Mouse (Mus musculus) heart, adult 18-20 months (tissue): ENCODE measurements around the gene Rnf43. TPM values are rescaled to one million over a fixed set of nuclear protein-coding genes. Genes with fewer than 3 reads are reported as not detected.
A peak's percentile ranks its signal among the peaks of the same experiment; 100 is the strongest.

Source experiments
- DNase-seq, 2 experiments: peaks; one replicate each; pipeline ENCODE4 v3.0.0; 2021 to 2022; ENCODE audit warnings: mixed read lengths in 1 of 2
- microRNA-seq, 2 experiments: library from miRNA; unstranded; fragments of <30 nt; microRNA quantifications; one replicate each; pipeline ENCODE4 v1.2.0; 2022
- total RNA-seq, 2 experiments: library from RNA; stranded (reverse); gene quantifications; 2 replicates each; pipeline ENCODE4 v1.2.3; 2021

Rnf43 gene
- total RNA-seq, 2 experiments from 2014 or later: 0.10 to 0.67 TPM

DNA sequence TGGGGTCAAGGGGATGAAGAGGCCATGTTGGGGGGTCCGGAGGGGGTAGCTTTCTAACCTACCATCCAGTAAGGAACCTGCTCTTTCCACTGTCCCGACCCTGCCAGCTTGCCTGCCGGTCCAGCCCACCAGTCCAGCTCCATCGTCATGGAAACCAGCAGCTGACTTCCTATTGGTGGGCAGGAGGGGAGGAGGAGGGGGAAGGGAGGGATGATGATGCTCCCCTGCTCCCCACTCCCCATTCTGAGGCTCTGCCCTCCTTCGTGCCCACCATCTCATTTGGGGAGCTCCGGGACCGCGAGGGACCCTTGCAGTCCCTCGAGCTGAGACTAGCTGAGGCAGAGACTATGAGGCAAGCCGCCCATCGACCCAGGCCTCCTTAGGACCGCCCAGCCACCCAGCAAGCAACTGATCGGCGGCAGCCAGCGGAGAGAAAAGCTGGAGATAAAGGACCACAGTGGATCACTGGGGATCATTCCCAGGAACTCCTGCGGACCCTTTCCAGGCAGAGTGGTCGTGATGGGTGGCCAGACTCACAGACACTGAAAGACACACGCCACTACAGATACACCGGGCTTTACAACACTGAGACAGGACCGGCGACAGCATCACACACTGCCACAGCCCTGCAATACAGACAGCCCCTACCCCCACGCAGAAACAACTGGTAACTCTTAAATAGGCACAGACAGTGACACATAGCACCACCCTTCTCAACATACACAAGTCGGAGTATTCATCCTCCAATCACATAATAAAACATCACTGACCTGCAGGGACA, 98.0 kb downstream of the Rnf43 start, which contains the start of gene Tspoap1:
Gene Tspoap1 (plus strand): TSS at position 241 of the 781 bp plus-strand sequence.
- DNase-seq: no peak

DNA sequence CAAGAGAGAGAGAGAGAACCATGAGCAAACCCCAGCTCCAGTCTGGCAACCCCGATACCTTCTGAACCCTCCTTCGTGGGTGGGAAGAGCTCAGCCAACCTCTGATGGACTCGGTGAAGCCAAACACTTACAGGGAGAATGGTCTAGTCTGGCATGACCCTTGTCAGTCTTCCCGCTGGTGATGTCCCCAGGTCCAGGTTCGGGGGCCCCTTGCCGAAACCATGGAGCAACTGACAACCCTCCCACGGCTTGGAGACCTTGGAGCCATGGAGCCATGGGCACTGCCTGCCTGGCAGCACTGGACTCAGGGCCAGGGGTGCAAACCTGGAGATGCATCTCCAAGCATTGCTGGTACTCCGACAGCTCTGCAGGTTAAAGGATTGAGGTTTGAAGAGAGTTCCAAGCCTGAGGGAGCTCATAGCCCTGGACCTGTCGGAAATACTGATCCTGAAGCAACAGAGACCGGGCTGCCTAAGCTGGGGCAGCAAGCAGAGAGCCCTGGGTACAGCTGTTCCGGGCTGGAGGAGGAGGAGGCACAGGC, 98.7 kb downstream of the Rnf43 start:
- no peak for DNase-seq

DNA sequence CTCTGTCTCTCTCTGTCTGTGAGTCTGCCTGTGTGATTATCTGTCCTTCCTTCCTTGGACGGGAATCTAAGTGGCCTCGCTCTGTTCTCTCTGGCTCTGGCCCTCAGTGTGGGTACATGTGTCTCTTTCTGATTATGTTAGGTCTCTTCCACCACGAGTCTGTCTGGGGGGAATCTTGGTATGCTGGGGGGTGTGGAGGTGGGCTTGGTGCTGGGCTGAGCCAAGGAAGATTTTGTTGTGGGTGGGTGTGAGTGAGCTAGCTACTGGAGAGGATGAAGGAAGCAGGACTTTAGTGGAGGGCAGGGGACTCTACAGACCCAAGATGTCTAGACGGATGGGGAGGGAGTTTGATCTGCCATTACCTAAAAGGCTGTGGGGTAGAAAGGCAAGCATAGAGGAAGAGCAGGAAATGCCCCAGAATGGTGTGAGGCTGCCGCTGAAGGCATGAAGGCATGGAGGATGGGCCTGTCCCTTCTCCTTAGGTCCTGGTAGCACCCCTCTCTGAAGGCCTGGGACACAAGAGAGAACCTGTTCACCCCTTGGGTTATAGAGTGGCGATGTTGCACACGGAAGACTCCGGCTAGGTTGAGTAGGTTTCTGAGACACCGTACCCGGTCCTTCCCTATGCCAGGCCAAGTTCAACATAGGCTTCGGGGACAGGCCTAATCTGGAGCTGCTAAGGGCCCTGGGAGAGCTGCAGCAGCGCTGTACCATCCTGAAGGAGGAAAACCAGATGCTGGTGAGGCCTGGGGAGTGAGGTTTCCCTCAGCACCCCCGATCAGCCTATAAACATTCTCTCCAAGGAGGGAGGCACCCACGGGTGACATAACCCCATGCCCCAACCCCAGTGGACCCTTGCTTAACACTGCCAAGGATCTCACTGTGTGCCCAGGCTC, 99.5 kb downstream of the Rnf43 start:
- DNase-seq: no peak

DNA sequence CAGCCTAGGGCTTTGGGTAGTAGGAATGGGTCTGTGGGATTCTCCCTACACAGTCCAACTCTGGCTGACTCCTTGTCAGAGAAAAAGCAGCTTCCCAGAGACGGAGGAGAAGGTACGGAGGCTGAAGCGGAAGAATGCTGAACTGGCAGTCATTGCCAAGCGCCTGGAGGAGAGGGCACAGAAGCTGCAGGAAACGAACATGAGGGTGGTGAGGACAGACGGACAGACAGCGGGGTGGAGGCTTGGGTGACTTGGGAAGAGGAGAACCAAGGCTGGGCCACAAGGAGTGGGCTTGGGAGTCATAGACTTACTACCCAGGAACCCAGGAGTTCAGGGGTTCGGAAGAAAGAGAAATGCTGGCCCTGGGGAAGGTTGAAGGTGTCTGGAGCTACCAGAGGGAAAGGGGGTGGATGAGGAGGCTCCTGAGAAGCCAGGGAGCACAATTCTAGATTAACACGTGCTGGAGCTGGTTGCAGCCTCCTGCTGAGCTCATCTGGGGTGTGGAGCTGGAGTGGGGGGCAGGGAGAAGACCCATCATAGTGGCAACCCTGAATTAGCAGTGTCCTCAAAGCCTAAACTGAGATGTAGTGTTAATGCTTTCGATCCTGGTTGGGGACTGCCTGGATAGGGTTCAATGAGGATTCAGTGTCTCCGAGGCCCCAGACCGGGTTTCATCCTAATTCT, 100.3 kb downstream of the Rnf43 start:
- no peak for DNase-seq

DNA sequence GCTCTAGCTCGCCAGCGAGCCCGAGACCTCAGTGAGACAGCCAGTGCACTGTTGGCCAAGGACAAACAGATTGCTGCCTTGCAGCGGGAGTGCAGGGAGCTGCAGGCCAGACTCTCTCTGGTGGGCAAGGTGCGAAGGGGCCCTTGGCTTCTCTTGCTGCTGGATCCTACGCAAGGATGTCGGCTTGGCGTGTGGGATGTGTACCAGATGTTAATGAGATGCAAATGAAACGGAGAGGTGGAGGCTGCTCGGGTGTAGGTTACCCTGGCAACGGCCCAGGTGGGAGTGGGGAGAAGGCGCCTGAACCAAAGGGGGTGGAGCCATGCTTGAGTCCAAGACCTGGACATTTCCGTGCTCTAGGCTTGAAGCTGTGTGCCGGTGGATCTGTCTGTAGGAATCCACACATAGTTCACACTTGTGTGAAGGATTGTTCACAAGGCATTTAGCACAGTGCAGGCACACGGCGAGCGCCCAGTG, 101.0 kb downstream of the Rnf43 start:
- DNase-seq: no peak

DNA sequence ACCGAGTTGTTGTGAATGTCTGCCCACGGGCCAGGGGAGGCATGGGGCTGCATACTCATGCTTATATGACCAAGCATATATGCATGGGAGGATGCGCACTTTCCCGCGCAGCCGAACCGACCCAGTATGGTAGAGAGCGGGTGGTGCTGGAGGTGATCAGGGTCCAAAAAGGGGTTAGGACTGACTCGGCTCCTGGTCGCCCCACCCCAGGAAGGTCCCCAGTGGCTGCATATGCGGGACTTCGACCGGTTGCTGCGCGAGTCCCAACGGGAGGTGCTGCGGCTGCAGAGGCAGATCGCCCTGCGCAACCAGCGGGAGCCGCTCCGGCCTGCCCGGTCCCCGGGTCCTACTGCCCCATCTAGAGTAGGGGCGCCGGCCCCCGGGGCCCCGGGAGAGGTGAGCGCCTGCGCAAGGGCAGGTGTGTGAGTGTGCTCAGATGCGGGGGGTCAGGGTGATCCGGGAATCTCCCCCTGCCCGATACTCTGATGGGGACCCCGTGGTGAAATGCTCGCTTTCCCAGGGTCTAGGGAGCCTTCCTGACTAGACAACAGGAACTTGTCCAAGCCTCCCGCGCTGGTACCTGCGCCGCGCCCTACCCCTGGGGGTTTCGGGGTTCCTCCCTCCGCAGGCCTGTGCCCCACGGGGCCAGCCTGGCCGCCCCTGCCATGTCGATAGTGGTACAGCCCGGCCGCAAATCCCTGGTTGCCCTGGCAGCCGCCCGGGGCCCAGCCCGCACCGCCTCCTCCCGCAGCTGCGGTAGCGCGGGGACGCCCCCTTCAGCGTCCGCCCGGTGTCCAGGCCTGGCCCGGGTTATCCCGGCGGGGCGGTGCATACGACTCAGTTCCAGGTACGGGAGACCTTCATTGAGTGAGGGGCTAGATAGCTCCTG, 101.7 kb downstream of the Rnf43 start:
- DNase-seq: no peak

DNA sequence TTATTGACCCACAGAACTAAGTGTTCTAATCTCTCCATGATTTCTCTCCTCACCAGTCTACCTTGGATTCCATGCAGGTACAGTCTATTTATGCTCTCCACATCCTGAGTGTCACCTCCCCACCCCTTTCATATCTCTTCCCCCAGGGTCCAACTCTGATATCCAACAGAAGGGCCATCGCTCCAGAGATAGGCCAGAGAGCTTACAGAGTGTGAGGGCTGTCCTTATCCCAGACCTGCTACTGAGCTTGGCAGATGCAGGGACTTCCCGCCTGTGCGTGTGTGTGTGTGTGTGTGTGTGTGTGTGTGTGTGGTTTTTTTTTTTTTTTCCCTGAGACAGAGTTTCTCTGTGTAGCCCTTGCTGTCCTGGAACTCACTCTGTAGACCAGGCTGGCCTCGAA, 106.2 kb downstream of the Rnf43 start:
- DNase-seq: no peak

DNA sequence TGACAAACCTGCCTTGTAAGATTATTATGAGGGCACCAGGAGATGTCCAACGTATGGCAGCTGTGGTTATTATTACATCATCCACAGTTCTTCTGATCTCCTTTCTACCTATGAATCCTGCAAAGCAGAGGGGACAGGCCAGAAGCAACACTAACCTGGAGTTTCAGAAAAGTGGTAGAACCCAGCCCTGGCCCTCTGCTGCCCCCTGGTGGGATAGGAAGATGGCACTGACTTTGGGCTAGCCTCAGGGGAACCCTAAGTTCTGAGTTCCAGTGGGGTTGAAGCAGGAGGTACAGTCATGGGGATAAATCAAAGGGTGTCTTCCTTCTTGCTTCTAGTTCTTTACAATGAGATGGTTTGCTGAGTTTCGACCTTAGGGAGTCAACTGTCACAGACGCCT, 108.5 kb downstream of the Rnf43 start:
- peak; percentile 40 to 86 for DNase-seq

DNA sequence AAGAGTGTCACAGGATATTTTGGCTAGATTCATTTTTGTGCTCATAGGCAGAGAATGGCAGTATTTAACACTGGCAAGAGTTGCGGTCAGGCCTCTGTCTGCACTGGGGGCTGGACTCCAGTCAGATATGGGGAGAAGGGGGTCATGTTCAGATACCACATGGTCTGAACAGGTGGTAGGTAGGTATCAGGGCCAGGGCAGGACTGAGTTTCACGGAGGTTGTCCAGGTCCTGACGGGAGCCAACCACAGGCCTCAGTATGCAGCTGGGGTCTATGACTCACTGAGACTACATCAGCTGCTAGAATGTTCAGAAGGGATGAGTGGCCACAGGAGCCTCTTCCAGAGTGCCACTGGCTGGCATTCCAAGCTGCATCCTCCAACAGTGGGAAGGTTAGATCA, 109.8 kb downstream of the Rnf43 start:
- DNase-seq: no peak

DNA sequence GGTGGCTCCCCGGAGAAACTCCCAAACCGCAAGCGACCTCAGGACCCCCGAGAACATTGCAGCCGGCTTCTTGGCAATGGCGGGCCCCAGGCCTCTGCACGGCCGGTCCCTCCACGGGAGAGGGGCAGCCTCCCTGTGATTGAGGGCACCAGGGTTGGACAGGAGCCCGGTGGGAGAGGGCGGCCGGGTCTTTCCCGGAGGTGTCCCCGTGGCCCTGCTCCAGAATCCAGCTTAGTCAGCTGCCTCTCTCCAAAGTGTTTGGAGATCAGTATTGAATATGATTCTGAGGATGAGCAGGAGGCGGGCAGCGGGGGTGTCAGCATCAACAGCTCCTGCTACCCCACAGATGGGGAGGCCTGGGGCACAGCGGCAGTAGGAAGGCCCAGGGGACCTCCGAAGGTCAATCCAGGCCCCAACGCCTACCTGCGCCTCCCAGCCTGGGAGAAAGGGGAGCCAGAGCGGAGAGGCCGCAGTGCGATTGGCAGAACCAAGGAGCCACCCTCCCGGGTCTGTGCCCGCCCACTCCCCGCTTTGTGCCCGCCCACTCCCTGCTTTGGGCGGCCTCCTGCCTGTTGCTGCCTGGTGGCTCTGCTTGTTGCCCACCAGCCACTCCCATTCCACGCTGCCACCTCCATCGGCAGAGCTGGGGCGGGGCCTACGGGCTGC, 115.7 kb downstream of the Rnf43 start:
- peak in 1 of 2 experiments; percentile 18 for DNase-seq

DNA sequence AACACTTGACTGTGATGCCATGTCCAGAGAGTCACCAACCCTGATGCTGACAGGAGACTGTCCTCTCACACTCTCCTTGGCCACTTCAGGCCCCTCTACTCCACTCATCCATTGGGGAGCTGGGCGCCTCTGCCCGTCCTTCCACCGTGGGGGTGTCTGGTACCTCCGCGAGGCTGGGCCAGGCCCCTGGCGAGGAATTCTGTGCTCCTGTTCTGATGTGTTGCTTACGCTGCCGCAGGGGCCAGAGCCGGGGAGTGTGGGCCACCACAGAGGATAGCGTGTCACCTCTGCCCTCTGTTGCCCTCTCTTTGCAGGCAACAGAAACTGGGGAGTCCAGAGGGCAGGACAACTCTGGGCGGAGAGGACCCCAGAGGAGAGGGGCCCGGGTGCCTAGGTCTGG, 116.4 kb downstream of the Rnf43 start:
- DNase-seq: no peak

DNA sequence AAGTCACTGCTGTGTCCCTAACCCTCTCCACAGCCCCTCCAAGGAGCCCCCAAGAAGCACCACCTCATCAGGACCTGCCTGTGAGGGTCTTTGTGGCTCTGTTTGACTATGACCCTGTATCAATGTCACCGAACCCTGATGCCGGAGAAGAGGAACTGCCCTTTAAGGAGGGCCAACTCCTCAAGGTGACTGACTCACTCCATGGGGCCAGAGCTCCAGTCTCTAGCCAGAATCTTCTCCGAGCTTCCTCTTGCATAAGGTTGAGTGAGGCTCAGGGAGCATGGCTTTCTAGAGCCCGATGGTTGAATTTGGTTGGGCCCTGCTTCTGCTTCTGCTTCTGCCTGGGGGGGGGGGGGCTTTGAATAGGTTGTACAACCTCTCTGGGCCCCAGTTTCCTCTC, 116.9 kb downstream of the Rnf43 start:
- no peak for DNase-seq

DNA sequence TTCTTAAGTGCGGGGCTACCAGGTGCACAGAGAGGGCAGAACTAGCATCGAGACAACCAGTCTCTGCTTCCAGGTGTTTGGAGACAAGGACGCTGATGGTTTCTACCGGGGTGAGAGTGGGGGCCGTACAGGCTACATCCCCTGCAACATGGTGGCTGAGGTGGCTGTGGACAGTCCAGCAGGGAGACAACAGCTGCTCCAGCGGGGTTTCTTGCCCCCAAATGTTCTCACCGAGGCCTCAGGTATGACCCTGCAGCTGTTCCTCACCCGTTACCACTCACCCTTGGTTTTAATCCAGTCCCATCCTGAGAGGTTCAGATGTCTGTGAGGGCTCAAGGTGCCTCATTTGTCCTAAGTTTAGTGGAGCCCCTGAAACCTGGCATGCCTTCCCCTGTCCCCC, 117.6 kb downstream of the Rnf43 start:
- DNase-seq: no peak

Small RNA genes lying within 50 kb of the gene (microRNA-seq; reads per million reads assigned to microRNA genes)
- gene Mir142 (0 reads per million in 2 experiments), gene Mir142b (0 reads per million in 2 experiments)

Other genes with a start within 250 kb of the Rnf43 start
- not detected for gene Gm11492, start 96.1 kb upstream of the Rnf43 start, total RNA-seq
- 10 to 100 TPM; 31.8 to 37.7 TPM for gene Sept4, start 93.8 kb upstream of the Rnf43 start, total RNA-seq
- gene Mtmr4, start 70.6 kb upstream of the Rnf43 start, total RNA-seq: 10 to 100 TPM; 22.9 to 25.2 TPM
- not detected for gene Hsf5, start 45.6 kb upstream of the Rnf43 start, total RNA-seq
- 10 to 100 TPM; 42.8 to 46.1 TPM for gene Supt4a, start 74.8 kb downstream of the Rnf43 start, total RNA-seq
- under 1 TPM in 1 of 2 experiments, not detected in 1; 0.15 TPM for gene Tspoap1, start 97.8 kb downstream of the Rnf43 start, total RNA-seq
- not detected for gene Mpo, start 130.9 kb downstream of the Rnf43 start, total RNA-seq
- not detected for gene Lpo, start 165.6 kb downstream of the Rnf43 start, total RNA-seq
- 1 to 10 TPM; 2.2 to 3.8 TPM for gene Mks1, start 190.5 kb downstream of the Rnf43 start, total RNA-seq
- gene Epx, start 212.8 kb downstream of the Rnf43 start, total RNA-seq: not detected
- gene Olfr462, start 229.5 kb downstream of the Rnf43 start, total RNA-seq: not detected
- gene Olfr463, start 234.7 kb downstream of the Rnf43 start, total RNA-seq: not detected